Mouse (Mus musculus): ENCODE data around the gene Foxq1. TPM values are rescaled to one million over a fixed set of nuclear protein-coding genes. Genes with fewer than 3 reads are reported as not detected.

Foxq1 gene
- polyA plus RNA-seq, 1 experiment from 2014 or later, result 1.1 TPM

DNA sequence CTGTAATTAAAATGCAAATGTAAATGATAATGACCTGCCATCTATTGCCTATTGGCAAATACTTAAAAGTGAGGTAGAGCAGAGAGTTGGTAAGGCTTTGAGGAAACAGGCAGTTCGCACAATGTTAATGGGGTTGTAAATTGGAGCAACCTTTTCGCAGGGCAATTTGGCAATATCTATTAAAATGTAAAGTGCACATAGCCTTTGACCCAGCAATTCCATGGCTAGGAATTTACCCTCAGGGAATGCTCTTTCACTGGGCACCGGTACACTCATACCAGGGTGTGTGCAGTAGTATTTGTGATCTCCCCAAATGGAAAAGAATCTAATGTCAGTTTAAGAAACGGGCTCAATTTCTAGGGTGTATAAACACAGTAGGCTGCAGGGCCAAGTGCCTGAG lies 20.8 kb downstream of the Foxq1 start:
- WGBS, result 76% methylated on average over 4 of the region's 4 CpGs
- Histone ChIP-seq H3K36me3 (no peaks in the 10 kb centered on the region), H3K4me1 (peaks cover 12% of the 10 kb centered on the region), H3K27ac (no peak overlapping the region), H3K4me3 (no peak overlapping the region), H3K27me3 (0 out of 2 replicates have a peak, but pooled peaks cover 4% of the 10 kb centered on the region), H3K4me2 (no peak overlapping the region), H3K9ac (no peak overlapping the region), H3K9me3 (no peaks in the 10 kb centered on the region)
- no peak for ATAC-seq (ENCODE audit: borderline replicate concordance, extremely low read depth, low FRiP score, low TSS enrichment)

DNA sequence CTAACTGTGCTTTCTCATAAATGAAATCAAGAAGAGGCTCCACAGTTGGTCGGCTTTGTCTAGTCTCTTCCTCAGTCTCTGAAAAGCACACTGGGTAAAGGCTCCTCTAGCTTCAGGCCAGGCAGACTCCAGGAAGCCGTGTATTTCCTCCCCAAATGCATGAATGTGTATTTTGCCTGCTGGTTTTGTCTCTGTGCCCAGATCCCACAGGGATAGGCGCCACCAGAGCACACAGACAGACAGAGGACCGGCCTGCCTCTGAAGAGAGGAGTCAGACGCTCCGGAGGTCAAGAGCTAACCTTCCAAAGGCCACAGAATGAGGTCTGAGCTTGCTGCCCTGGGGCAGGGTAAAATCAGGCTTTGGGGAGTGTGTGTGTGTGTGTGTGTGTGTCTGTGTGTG lies 21.6 kb downstream of the Foxq1 start:
- H3K36me3 ChIP-seq, result no peaks in the 10 kb centered on the region
- WGBS, result 22% methylated on average over 6 of the region's 6 CpGs
- peak; percentile 55; the same call in 1 of the 2 replicates for ATAC-seq (ENCODE audit: borderline replicate concordance, extremely low read depth, low FRiP score, low TSS enrichment)

DNA sequence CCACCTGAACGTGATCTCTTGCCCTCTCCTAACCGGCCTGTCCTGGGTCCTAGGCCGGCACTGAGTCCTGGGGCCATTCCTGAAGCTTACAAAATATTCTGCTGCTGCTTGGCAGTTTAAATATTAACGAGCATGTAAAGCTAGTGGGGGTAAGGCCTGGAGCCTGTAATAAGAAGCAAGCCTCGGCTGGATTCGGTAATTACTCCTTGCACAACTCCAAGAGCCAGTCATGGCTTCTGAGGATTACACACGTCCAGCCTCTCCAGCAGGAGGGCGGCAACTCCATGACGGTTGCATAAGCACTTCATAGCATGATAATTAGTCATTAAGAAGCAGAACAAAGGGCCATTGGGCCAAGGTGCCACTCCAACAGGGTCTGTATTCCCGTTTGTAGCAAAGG lies 22.5 kb downstream of the Foxq1 start:
- no peak overlapping the region for H3K27ac ChIP-seq
- ATAC-seq (ENCODE audit: borderline replicate concordance, extremely low read depth, low FRiP score, low TSS enrichment), result no peak
- H3K4me2 ChIP-seq, result no peak overlapping the region

More for the DNA sequence above, 21.6 kb downstream of the Foxq1 start:
- Histone ChIP-seq H3K27ac (no peak overlapping the region), H3K4me1 (peaks cover 12% of the 10 kb centered on the region), H3K4me3 (no peak overlapping the region), H3K4me2 (no peak overlapping the region), H3K9me3 (no peaks in the 10 kb centered on the region), H3K9ac (no peak overlapping the region), H3K27me3 (0 out of 2 replicates have a peak, but pooled peaks cover 4% of the 10 kb centered on the region)

DNA sequence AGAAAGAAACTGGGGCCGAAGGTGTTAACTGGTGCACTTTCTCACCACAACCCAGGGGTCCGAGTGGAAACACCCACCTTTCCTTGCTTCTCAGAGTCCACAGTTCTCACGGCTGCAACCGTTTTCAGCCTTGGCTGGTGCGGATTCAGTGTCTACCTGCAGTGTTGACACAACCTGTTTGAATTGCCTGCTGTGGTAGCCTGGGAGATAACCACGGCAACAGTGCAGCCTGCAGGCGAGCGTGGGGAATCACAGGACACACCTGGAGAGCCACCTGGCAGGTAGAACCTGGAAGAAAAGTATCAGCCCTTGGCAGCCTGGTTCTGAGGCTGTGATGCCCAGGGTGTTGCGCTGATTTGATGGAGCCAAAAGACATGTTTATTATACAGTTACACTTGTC lies 23.9 kb downstream of the Foxq1 start:
- no peak for ATAC-seq (ENCODE audit: borderline replicate concordance, extremely low read depth, low FRiP score, low TSS enrichment)
- no peaks in the 10 kb centered on the region for H3K9me3 ChIP-seq
- 56% methylated on average over 9 of the region's 9 CpGs for WGBS
- H3K4me3 ChIP-seq, result no peak overlapping the region
- peaks cover 12% of the 10 kb centered on the region for H3K4me1 ChIP-seq
- H3K4me2 ChIP-seq, result 0 out of 2 replicates have a peak overlapping the region, but pooled peaks have one; percentile 18
- H3K36me3 ChIP-seq, result no peaks in the 10 kb centered on the region
- H3K9ac ChIP-seq, result no peak overlapping the region
- 0 out of 2 replicates have a peak, but pooled peaks cover 4% of the 10 kb centered on the region for H3K27me3 ChIP-seq
- H3K27ac ChIP-seq, result no peak overlapping the region

More for the DNA sequence above, 22.5 kb downstream of the Foxq1 start:
- Histone ChIP-seq H3K27me3 (0 out of 2 replicates have a peak, but pooled peaks cover 4% of the 10 kb centered on the region), H3K9ac (no peak overlapping the region), H3K4me1 (peaks cover 12% of the 10 kb centered on the region), H3K36me3 (no peaks in the 10 kb centered on the region), H3K4me3 (no peak overlapping the region), H3K9me3 (no peaks in the 10 kb centered on the region)
- 55% methylated on average over 10 of the region's 10 CpGs for WGBS

DNA sequence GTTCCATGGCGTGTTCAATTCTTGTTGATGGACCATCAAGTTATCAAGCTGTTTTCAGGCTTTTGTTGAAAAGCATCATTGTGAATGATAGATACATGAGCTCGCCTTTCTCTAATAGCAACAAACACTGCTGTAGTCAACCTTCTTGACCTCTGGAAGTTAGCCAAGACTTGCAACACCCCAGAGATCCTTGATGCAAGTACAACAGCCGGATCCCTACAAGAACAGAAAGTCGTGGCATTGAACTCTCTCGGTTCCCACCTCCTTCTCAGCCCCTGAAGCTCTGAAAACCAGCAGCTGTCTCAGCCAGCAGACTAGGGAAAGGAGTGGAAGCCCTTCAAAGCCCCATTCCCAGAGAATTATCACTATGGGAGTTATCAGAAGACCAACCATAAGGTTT lies 31.4 kb downstream of the Foxq1 start:
- Histone ChIP-seq H3K27ac (no peak overlapping the region), H3K27me3 (no peaks in the 10 kb centered on the region), H3K36me3 (no peaks in the 10 kb centered on the region), H3K4me1 (no peaks in the 10 kb centered on the region), H3K9me3 (no peaks in the 10 kb centered on the region), H3K4me2 (no peak overlapping the region), H3K9ac (no peak overlapping the region), H3K4me3 (no peak overlapping the region)
- 37% methylated on average over 5 of the region's 5 CpGs for WGBS
- ATAC-seq (ENCODE audit: borderline replicate concordance, extremely low read depth, low FRiP score, low TSS enrichment), result peak; percentile 27; the same call in 1 of the 2 replicates

DNA sequence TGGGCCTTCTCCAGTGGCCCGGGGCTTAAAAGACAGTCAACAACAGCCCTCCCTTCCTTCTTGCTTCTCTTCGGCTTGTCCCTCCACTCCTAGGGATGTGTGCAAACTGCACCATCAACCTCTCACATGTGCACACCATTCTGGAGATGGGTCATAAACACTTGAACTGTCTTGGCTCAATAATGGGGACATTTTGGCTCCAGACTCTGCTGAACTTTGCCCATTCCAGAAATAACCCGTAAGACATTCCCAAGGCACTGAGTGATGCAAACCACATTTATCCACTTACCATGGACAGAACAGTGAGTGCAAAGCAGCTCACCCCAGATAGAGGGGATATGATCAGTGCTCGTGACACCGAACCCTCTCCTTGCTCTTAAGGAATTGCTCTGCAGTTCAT lies 43.6 kb downstream of the Foxq1 start:
- Histone ChIP-seq H3K4me1 (0 out of 2 replicates have a peak, but pooled peaks cover 6% of the 10 kb centered on the region), H3K9me3 (no peaks in the 10 kb centered on the region), H3K27me3 (no peaks in the 10 kb centered on the region), H3K4me3 (no peak overlapping the region), H3K27ac (no peak overlapping the region), H3K9ac (no peak overlapping the region), H3K36me3 (no peaks in the 10 kb centered on the region), H3K4me2 (no peak overlapping the region)
- ATAC-seq (ENCODE audit: borderline replicate concordance, extremely low read depth, low FRiP score, low TSS enrichment), result 0 out of 2 replicates have a peak, but pooled peaks have one; percentile 35
- 68% methylated on average over 5 of the region's 5 CpGs for WGBS

DNA sequence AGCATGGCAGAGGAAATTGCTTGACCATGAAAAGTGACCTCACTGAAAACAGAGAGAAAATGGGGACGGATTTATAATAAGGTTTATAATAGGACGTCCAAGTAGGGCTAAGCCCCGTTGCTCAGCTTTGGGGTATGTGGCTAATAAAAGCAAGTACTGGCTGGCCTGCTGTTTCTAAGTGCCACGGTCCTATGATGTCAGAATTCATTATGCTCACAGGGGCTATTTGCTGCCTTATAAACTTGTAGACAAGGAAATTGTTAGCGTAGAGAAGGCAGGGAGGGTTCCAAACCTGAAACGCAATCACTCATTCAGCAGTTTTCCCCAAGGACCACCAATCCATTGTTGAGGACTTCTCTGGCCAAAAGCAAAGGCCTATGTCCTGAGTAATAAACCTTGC lies 48.0 kb downstream of the Foxq1 start:
- no peak overlapping the region for H3K9ac ChIP-seq
- WGBS, result 86% methylated on average over 6 of the region's 6 CpGs
- H3K9me3 ChIP-seq, result no peaks in the 10 kb centered on the region
- H3K4me2 ChIP-seq, result no peak overlapping the region
- H3K4me1 ChIP-seq, result 0 out of 2 replicates have a peak, but pooled peaks cover 6% of the 10 kb centered on the region
- no peaks in the 10 kb centered on the region for H3K27me3 ChIP-seq
- H3K27ac ChIP-seq, result no peak overlapping the region
- no peak overlapping the region for H3K4me3 ChIP-seq
- ATAC-seq (ENCODE audit: borderline replicate concordance, extremely low read depth, low FRiP score, low TSS enrichment), result no peak
- H3K36me3 ChIP-seq, result no peaks in the 10 kb centered on the region

Other genes with a start within 250 kb of the Foxq1 start
- gene A530084C06Rik, start 3.2 kb downstream of the Foxq1 start, polyA plus RNA-seq (2015; fragmentation: Nextera tagmentation; extraction: Ambion mirVana), result not detected in 2 replicates
- 29.5 and 30.4 TPM in 2 replicates for gene Foxf2, start 69.7 kb downstream of the Foxq1 start, polyA plus RNA-seq (2015; fragmentation: Nextera tagmentation; extraction: Ambion mirVana)